Mouse (Mus musculus): ENCODE measurements around the gene Cytip.
"Not testable (repeated sequence)": the region's sequence is repeated elsewhere in the genome, so short reads cannot be mapped to it uniquely, and the experiment has no call there.

Cytip gene

DNA sequence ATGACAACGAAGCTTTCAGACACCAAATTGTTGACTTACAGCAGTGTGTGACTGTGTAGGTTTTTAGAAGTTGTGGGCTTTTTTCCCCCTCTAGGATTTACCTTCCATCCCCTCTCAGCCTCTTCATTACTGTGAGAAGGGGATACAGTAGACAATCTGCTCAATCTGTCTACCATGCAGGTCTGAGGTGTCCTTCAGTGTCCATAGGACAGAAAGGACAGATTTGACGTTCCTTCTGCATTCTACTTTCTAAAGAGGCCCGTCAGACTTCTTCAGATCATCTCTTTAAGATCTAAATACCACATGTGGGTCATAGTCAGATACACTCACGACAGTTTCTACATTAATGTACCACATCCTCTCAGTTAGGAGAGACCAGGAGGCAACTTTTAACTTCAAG is 33.5 kb downstream of the Cytip start:
- DNase-seq (ENCODE audit: low spot score), result no peak

DNA sequence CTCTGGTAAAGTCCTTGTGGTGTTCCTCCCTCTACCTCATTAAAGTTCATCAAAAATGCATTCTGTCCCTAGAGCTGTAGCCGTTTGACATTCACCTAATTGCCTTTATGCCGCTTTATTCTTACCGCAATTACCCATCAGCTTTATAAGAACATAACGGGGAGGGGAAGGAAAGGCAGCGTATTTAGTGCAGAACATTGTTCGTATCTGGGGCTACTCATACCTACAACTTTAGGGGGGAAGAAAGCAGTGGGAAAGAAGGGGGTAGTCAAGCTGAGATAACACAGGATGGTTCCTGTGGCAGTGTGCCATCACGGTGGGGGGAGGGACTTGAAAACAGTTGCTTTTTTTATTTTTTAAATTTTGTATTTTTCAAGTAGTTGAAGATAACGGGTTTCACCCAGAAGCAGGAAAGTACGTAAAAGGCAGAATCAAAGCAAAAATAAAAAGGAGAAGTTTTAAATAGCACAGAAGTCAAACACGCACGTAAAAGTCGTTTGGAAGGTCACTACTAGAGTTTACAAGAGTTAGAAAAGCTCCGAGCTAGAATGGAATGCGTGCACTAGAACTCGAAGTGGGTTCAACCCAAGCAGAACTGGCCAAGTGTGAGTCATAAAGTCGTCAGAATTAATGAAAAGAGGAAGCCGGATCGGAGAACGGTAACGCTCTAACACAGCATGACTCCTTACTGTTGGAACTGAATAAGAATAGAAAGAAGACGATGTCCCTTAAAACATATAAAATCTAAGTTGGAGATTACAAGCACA is 34.6 kb downstream of the Cytip start:
- no peak for DNase-seq (ENCODE audit: low spot score)

- no peak for DNase-seq (ENCODE audit: low spot score)
Observed at GRCm38 (mm10) chr2:58159880-58160279, 35.5 kb downstream of the Cytip start.

DNA sequence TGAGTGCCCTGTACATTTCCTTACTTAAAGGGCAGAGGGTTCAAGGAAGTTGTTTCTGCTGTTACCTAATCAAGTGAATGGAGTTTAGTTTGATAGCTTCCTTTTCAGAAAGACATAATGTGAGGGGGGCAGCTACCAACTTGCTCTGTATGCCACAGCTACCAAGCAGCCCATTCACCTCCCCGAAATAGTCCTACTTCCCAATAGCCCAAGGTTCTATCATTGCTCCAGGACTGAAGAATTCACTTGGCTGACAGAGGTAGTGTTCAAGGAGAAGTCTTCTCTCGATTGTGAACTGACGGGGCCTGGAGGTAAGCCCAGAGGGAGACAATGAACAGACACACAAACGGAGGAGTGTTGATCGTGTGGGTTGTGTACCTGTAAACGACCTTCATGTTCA is 36.2 kb downstream of the Cytip start:
- no peak for DNase-seq (ENCODE audit: low spot score)

- DNase-seq (ENCODE audit: low spot score), result no peak
Observed at GRCm38 (mm10) chr2:58158539-58158938, 36.8 kb downstream of the Cytip start.

DNA sequence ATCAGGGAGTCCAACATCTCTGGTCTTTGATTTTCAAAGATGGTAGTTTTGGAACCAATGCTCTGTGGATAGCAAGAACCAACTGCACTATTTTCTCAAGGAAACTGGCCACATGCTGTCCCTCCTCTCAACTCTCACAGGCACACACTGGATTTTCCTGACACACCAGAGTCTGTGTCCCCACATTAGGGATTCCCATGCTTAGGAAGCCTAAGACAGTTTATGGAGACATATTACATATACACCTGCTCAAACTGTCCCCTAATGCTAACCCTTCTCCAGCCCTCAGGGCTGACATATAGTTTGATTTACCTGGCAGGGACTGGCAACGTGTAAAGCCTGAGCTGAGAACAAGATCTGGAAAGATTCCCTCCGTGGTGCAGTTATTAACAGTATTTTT is 37.2 kb downstream of the Cytip start:
- DNase-seq (ENCODE audit: low spot score), result no peak

GRCm38 (mm10) chr2:58157466-58157865 is 37.9 kb downstream of the Cytip start:
- no peak for DNase-seq (ENCODE audit: low spot score)

DNA sequence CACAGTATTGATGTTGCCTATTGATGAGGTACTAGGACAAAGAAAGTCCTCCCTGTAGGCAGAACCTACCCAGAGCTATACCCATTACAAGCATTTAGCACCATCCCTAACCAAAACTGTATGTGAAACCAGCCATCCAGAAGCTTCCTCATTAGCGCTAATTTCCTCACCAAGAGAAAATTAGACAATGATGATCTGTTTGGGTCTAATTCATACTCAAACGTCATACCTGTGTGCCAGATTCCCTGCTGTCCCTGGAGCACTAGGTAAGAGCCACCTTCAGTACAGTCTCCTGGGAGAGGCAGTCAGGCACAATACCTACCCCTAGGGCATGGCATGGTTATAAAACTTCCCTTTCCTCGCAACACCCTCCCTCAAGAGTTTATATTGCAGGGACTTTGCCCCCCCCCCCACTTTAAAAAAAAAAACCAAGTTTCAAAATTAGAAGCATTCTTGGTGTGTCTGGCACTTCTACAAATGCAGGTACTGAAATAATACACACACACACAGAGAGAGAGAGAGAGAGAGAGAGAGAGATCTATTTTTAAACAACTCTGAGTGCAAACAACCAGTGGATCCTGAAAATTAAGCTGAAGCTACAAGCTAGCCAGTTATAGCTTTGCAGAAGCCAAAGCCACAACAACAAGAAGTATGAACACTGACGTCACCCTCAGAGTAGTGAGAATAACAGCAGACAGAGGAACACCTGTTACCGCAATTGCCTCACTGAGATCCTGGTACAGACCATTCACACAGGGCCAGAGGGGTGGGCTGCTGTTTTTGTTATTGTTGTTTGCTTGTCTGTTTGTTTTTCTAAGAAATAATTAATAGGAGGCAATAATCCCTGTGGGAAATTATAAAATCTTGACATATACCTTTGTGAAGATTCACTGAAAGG is 38.6 kb downstream of the Cytip start:
- DNase-seq (ENCODE audit: low spot score), result no peak

- no peak for DNase-seq (ENCODE audit: low spot score)
Observed at GRCm38 (mm10) chr2:58156108-58156415, 39.3 kb downstream of the Cytip start.

DNA sequence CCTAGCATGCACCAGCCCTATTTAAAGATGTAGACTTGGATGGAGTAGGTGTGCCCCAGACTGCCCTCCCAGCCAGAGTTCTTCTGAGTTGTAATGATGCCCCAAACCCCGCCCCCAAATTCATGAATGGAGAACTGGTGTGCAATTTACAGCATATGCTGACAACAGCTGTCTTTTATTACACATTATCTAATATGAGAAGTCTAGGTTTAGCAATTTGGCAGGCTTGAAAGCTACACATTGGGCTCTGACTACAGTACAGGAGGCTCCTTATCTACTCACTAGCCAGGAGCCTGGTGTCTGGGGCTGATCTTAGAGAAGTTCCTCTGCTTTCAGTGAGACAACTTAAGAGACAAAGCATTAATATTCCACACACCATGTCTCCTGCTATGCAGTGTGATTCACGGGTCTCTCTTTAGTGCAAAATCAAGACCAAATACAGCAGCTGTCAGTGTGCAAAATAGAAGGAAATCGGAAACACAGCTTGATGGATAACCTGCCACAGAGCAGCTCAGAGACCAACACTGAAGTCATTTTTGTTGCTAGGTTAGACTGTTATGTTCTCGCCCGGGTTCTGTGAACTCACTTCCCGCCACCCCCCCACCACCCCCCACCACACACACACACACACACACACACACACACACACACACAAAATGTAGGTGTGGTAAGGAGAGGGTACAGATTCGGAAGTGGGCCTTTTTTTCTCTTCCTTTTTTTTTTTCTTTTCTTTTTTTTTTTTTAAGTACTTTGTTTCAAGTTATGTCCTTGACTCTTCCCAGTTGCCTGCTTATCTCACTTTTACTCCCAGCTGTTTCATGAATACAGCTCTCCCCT is 39.8 kb downstream of the Cytip start:
- no peak for DNase-seq (ENCODE audit: low spot score)

GRCm38 (mm10) chr2:58154555-58154954 is 40.8 kb downstream of the Cytip start:
- DNase-seq (ENCODE audit: low spot score), result no peak

- DNase-seq (ENCODE audit: low spot score), result no peak
Observed at GRCm38 (mm10) chr2:58153742-58154141, 41.6 kb downstream of the Cytip start.

- DNase-seq (ENCODE audit: low spot score), result no peak
Observed at GRCm38 (mm10) chr2:58149983-58150405, 45.3 kb downstream of the Cytip start.

GRCm38 (mm10) chr2:58146572-58146971 is 48.8 kb downstream of the Cytip start:
- no peak for DNase-seq (ENCODE audit: low spot score)

- no peak for DNase-seq (ENCODE audit: low spot score)
Observed at GRCm38 (mm10) chr2:58140531-58140930, 54.8 kb downstream of the Cytip start.

DNA sequence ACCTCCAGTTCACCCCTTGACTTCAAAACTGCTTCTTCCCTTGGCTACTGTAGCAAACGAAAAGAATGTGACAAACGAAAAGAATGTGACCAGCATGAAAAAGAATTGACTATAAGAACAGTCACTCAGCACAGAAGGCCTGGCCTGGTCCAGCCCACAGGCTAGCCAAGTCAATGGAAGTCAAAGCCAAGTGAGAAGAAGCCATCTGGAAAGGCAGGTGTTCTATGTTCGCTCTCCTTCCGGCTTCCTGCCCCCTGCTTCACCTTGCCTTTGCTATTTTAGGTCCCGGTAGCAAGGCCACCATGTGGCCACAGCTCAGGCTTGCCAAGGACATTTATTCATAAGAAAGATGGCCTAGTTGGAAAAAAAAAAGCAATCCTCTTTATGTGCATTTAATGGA is 56.7 kb downstream of the Cytip start:
- DNase-seq (ENCODE audit: low spot score), result no peak

GRCm38 (mm10) chr2:58137676-58138075 is 57.7 kb downstream of the Cytip start:
- DNase-seq (ENCODE audit: low spot score), result no peak

DNA sequence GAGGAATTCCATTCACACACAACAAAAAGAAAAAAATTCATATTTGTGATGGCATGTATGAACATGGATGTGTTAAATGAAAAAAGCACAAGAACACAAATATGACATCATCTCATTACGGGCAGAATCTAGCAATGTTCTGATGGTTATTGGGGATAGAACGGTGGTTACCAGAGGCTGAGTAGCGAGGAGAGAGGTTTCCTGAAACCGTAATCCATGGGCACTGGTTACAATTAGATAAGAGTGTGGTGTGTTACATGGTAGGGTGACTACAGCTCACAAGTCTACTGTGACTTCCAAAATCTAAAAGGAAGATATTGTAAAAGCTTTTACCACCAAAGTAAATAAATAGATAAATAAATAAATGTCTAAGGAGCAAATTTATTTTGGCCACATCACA is 58.8 kb downstream of the Cytip start:
- DNase-seq (ENCODE audit: low spot score), result no peak

DNA sequence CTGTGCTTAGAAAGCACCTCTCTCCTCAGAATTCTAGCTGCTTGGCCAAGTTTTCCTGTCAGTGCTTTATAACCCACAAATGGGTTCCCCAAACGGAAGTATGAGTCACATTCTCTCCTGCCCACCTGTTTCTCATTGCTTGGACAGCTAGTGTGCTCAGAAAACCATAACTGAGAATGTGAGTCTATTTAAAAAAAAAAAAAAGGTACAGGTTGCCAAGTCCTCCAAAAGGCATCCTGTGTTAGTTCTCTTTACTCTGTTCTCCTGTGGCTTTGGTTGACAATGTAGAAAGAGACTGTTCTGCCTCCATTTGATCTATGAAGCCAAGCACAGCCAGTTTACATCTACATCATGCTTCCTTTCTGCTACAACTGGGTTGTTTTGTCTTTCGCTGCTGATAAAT is 60.3 kb downstream of the Cytip start:
- no peak for DNase-seq (ENCODE audit: low spot score)

- no peak for DNase-seq (ENCODE audit: low spot score)
Observed at GRCm38 (mm10) chr2:58132597-58132996, 62.7 kb downstream of the Cytip start.

DNA sequence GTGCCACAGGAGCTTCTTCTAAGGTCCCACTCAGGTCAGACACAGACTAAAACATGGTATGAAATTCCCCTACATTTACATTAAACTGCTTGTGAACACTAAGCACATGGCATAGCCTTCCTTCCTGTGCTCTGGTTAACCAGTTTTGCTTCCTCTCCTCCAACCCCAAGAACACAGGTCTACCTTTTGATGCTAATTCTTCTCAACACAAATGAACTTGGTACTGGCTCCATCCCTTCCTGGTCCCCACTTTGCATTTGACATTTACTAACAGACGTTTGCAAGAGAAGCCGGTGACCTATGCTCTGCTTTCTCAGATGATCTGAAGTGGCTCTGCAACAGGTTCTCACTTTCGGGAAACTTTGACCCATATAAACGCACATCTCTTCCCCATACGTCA is 65.4 kb downstream of the Cytip start:
- no peak for DNase-seq (ENCODE audit: low spot score)

GRCm38 (mm10) chr2:58111105-58111504 is 84.2 kb downstream of the Cytip start:
- no peak for DNase-seq (ENCODE audit: low spot score)

DNA sequence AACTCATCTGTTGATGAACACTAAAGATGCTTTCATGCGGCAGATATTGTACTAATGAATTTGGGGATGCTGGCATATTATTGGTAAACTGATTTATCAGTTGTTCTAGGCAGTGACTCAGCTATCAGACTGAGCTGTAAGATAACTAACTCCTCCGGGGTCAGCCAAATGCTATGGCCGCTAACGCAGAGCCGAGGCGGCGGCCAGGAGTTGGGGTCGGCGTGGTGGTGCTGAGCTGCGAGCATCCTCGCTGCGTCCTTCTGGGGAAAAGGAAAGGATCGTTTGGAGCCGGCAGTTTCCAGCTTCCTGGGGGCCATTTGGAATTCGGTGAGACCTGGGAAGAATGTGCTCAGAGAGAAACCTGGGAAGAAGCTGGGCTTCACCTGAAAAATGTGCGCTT is 87.4 kb downstream of the Cytip start:
- not testable (repeated sequence) for DNase-seq (ENCODE audit: low spot score)
